Mouse (Mus musculus) small intestine, adult 2 months (tissue): ENCODE data around the gene Dis3l2. TPM values are rescaled to one million over a fixed set of nuclear protein-coding genes. Genes with fewer than 3 reads are reported as not detected.

Source experiments
- H3K27ac ChIP-seq: fragments of 200-500 bp; 2 replicates; pipeline ENCODE4 v1.5.1; 2012; ENCODE audit warnings: low read depth, low read length, control low read depth, inconsistent platforms; ENCODE audit not compliant: insufficient read depth
- H3K27me3 ChIP-seq: fragments of 200-500 bp; 2 replicates; pipeline ENCODE4 v1.6.1; 2012; ENCODE audit warnings: mild to moderate bottlenecking, moderate library complexity, low read length, inconsistent platforms; ENCODE audit not compliant: control insufficient read depth, insufficient read depth
- H3K36me3 ChIP-seq: fragments of 200-500 bp; 2 replicates; pipeline ENCODE4 v1.6.1; 2012; ENCODE audit warnings: mild to moderate bottlenecking, low read length, control low read depth, inconsistent platforms; ENCODE audit not compliant: control insufficient read depth, insufficient read depth
- H3K4me1 ChIP-seq: fragments of 200-500 bp; 2 replicates; pipeline ENCODE4 v1.6.1; 2012; ENCODE audit warnings: low read length, inconsistent platforms, mixed read lengths; ENCODE audit not compliant: control insufficient read depth, insufficient read depth, insufficient read length
- H3K4me3 ChIP-seq: fragments of 200-500 bp; 2 replicates; pipeline ENCODE4 v1.5.1; 2012; ENCODE audit warnings: low read depth, mild to moderate bottlenecking, control low read depth, inconsistent platforms, low read length, moderate library complexity
- CTCF ChIP-seq: fragments of 200-500 bp; IDR thresholded peaks from 2 replicates; pipeline ENCODE4 v1.5.1; 2012; ENCODE audit warnings: low read depth, mild to moderate bottlenecking, control low read depth, inconsistent platforms, low read length, moderate library complexity, mixed read lengths; ENCODE audit not compliant: insufficient replicate concordance, insufficient read length; ENCODE audit errors: extremely low read depth
- POLR2A ChIP-seq: fragments of 200-500 bp; IDR thresholded peaks from 2 replicates; pipeline ENCODE4 v1.6.1; 2012; ENCODE audit warnings: low read depth, mild to moderate bottlenecking, control low read depth, inconsistent platforms, low read length, moderate library complexity
- WGBS: fragments of 180-500 bp; shearing (Covaris S2); methylation state at CpG from one replicate; pipeline ENCODE4 v1.1.7; 2018; 5-methylcytosine and 5-hydroxymethylcytosine counted together
- polyA plus RNA-seq: library from polyadenylated mRNA; depleted of rRNA; stranded (reverse); fragments of >200 nt; gene quantifications from 2 replicates; pipeline ENCODE4 v1.2.3, GENCODE M21; 2012

Gene Dis3l2
- polyA plus RNA-seq, 1 experiment, result 9.1 TPM

DNA sequence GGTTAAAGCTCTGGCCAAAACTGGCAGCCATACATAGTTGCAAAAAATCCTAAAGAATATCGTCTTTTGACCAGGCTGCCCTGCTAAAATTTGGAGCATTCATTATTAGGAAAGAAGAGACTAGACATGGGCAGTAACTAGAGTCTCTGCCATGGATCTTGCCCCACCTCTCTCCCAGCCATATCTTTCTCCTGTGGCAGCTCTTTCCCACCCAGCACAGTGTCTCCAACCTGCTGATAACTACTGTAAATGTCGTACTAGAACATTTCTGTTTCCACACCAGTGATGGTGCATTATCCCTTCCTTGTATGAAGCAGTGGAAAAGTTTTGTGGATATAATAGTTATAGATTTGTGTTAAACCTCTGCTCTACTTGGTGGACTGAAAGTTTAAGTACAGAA, 147.1 kb downstream of the Dis3l2 start:
- Histone ChIP-seq H3K27ac (no peak overlapping the region), H3K27me3 (no peaks in the 10 kb centered on the region), H3K4me3 (no peak overlapping the region), H3K36me3 (0 out of 2 replicates have a peak, but pooled peaks cover 2% of the 10 kb centered on the region), H3K4me1 (no peaks in the 10 kb centered on the region)
- 90% methylated on average over 2 of the region's 2 CpGs for WGBS
- TF ChIP-seq CTCF (no peak), POLR2A (no peak)

DNA sequence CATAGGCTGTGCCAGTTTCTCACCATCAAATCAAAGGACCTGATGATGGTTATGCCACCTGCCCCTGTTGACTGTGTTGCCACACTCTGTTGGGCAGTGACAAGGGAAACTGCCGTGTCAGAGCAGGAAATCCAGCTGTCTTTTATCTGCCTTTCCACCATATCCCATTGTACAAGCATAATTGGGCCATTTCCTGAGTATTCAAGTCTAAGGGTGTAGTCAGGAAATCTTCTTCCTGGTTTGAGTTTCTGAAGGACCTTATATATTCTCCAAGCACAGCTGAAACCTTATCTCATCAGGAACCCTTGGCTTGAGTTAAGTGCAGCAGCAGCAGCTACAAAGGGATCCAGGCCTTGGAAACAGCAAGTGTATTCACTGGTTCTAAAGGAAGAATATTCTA, 155.3 kb downstream of the Dis3l2 start:
- 48% methylated on average over 1 of the region's 1 CpGs for WGBS
- Histone ChIP-seq H3K27ac (no peak overlapping the region), H3K27me3 (no peaks in the 10 kb centered on the region)

DNA sequence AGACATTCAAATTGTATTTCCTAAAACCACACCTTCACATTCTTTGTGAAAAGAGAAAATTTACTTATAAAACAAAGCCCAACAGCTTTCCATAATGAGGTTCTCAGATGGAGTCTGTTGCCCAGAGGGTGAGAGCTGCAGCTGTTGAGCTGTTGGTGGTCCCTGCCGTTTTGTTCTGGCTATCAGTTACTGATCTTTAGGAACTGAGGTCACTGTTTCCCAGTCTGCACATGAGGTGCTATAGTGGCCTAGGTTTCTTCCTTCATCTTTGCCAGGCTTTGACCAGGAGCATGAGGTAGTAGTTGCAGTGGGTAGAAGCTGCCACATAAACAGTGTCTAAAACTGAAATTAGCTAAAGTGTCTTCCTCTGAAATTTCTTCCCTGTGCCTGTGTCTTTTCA, 155.8 kb downstream of the Dis3l2 start:
- no peaks in the 10 kb centered on the region for H3K27me3 ChIP-seq
- no peak for TF ChIP-seq POLR2A
- no peak for TF ChIP-seq CTCF
- H3K4me3 ChIP-seq, result no peak overlapping the region
- 77% methylated on average over 1 of the region's 1 CpGs for WGBS
- H3K36me3 ChIP-seq, result peaks cover 4% of the 10 kb centered on the region; the same call in 1 of the 2 replicates
- no peak overlapping the region for H3K27ac ChIP-seq
- no peaks in the 10 kb centered on the region for H3K4me1 ChIP-seq

More for the DNA sequence above, 155.3 kb downstream of the Dis3l2 start:
- no peaks in the 10 kb centered on the region for H3K4me1 ChIP-seq
- no peak overlapping the region for H3K4me3 ChIP-seq
- TF ChIP-seq CTCF (no peak), POLR2A (no peak)
- H3K36me3 ChIP-seq, result peaks cover 4% of the 10 kb centered on the region; the same call in 1 of the 2 replicates

GRCm38 (mm10) chr1:86873745-86874144, 170.1 kb downstream of the Dis3l2 start:
- TF ChIP-seq CTCF, result no peak
- TF ChIP-seq POLR2A, result no peak
- WGBS, result 88% methylated on average over 2 of the region's 2 CpGs
- no peaks in the 10 kb centered on the region for H3K27me3 ChIP-seq
- 0 out of 2 replicates have a peak, but pooled peaks cover 1% of the 10 kb centered on the region for H3K36me3 ChIP-seq
- H3K27ac ChIP-seq, result no peak overlapping the region
- no peaks in the 10 kb centered on the region for H3K4me1 ChIP-seq
- no peak overlapping the region for H3K4me3 ChIP-seq

GRCm38 (mm10) chr1:86878743-86879142, 175.1 kb downstream of the Dis3l2 start:
- no peak for TF ChIP-seq CTCF
- TF ChIP-seq POLR2A, result no peak
- no peak overlapping the region for H3K27ac ChIP-seq
- H3K4me1 ChIP-seq, result no peaks in the 10 kb centered on the region
- no peak overlapping the region for H3K4me3 ChIP-seq
- H3K27me3 ChIP-seq, result no peaks in the 10 kb centered on the region
- 0 out of 2 replicates have a peak, but pooled peaks cover 4% of the 10 kb centered on the region for H3K36me3 ChIP-seq

DNA sequence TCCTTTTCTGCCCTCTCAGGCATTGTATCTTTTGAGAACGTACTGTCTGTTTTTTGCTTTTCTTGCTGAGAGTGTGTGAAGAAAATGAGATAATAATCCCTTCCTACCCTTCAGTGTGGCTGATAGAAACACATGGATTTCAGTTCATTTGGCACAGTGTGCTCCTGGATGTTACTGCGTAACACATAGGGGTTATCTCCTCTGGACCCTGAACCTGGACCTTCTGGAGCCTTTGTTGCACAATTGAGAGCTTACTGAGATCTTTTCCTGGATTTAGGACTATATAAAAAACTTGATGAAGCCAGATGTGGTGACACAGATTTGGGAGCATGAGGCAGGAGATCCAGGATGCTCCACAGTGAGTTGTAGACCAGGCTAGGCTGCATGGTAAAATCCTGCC, 175.9 kb downstream of the Dis3l2 start:
- WGBS, result 88% methylated on average over 2 of the region's 2 CpGs
- TF ChIP-seq CTCF (no peak), POLR2A (no peak)
- Histone ChIP-seq H3K4me3 (no peak overlapping the region), H3K27me3 (no peaks in the 10 kb centered on the region), H3K27ac (no peak overlapping the region), H3K4me1 (no peaks in the 10 kb centered on the region), H3K36me3 (0 out of 2 replicates have a peak, but pooled peaks cover 4% of the 10 kb centered on the region)

- TF ChIP-seq POLR2A (no peak), CTCF (no peak)
- WGBS, result 95% methylated on average over 1 of the region's 1 CpGs
- H3K4me1 ChIP-seq, result no peaks in the 10 kb centered on the region
These were observed 183.5 kb downstream of the Dis3l2 start for GRCm38 (mm10) chr1:86887060-86887459.

DNA sequence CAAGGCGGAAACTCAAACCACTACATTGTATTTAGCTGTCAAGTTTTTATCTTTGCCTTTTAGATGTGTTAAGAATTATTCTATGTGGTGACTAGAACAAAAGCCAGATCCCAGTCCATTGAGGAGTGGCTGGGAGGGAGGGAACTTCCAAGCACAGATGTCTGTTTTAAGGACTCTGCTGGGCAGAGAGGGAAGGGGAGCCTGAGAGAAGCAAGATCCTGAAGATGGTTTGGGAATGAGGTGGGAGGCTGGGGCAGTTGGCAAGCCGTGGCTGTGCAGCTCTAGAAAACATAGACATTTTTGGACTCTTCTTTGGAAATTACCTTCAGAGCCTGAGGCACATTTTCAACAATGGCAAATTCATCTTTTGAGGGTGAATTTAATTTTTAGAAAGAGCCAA, 208.9 kb downstream of the Dis3l2 start:
- no peaks in the 10 kb centered on the region for H3K36me3 ChIP-seq
- no peaks in the 10 kb centered on the region for H3K4me1 ChIP-seq
- H3K27me3 ChIP-seq, result no peaks in the 10 kb centered on the region
- 88% methylated on average over 2 of the region's 2 CpGs for WGBS
- no peak overlapping the region for H3K4me3 ChIP-seq
- TF ChIP-seq POLR2A (no peak), CTCF (no peak)
- no peak overlapping the region for H3K27ac ChIP-seq

More at GRCm38 (mm10) chr1:86887060-86887459, 183.5 kb downstream of the Dis3l2 start:
- H3K27me3 ChIP-seq, result no peaks in the 10 kb centered on the region
- 0 out of 2 replicates have a peak, but pooled peaks cover 1% of the 10 kb centered on the region for H3K36me3 ChIP-seq
- no peak overlapping the region for H3K27ac ChIP-seq
- no peak overlapping the region for H3K4me3 ChIP-seq
